Mouse (Mus musculus) kidney, adult 2 months (tissue): ENCODE results near the gene Kcnh7. TPM values are rescaled to one million over a fixed set of nuclear protein-coding genes. Genes with fewer than 3 reads are reported as not detected.

Experiments
- DNase-seq: peaks from one replicate; pipeline ENCODE4 v3.0.0; 2021
- H3K27ac ChIP-seq: fragments of 200-500 bp; 2 replicates; pipeline ENCODE4 v1.5.1; 2012; ENCODE audit warnings: low read depth, low read length, control low read depth, inconsistent platforms; ENCODE audit not compliant: insufficient read depth
- H3K27me3 ChIP-seq: fragments of 200-500 bp; replicated peaks from 2 replicates; pipeline ENCODE4 v1.6.1; 2012; ENCODE audit warnings: mild to moderate bottlenecking, moderate library complexity, low read length, inconsistent platforms; ENCODE audit not compliant: control insufficient read depth, insufficient read depth
- H3K36me3 ChIP-seq: fragments of 200-500 bp; 2 replicates; pipeline ENCODE4 v1.6.1; 2012; ENCODE audit warnings: mild to moderate bottlenecking, moderate library complexity, low read length, inconsistent platforms; ENCODE audit not compliant: control insufficient read depth, insufficient read depth
- H3K4me1 ChIP-seq: fragments of 200-500 bp; 2 replicates; pipeline ENCODE4 v1.6.1; 2011; ENCODE audit warnings: low read length; ENCODE audit not compliant: control insufficient read depth, insufficient read depth
- H3K4me3 ChIP-seq: fragments of 200-500 bp; 2 replicates; pipeline ENCODE4 v1.5.1; 2011; ENCODE audit warnings: mild to moderate bottlenecking, low read depth, low read length, control low read depth; ENCODE audit not compliant: insufficient read depth
- CTCF ChIP-seq: fragments of 200-500 bp; conservative IDR thresholded peaks from 2 replicates; pipeline ENCODE4 v1.5.1; 2011; ENCODE audit warnings: low read depth, mild to moderate bottlenecking, control low read depth, low read length, moderate library complexity, mixed read lengths; ENCODE audit not compliant: insufficient read depth, insufficient read length
- POLR2A ChIP-seq: fragments of 200-500 bp; IDR thresholded peaks from one replicate; pipeline ENCODE4 v1.6.1; 2011; ENCODE audit warnings: low read depth, low read length, control low read depth
- WGBS: fragments of 180-500 bp; shearing (Covaris S2); methylation state at CpG from one replicate; pipeline ENCODE4 v1.1.7; 2018; 5-methylcytosine and 5-hydroxymethylcytosine counted together
- polyA plus RNA-seq: library from polyadenylated mRNA; depleted of rRNA; stranded (reverse); fragments of >200 nt; gene quantifications from 2 replicates; pipeline ENCODE4 v1.2.3, GENCODE M21; 2012

Gene Kcnh7
- polyA plus RNA-seq, 1 experiment = 0.03 TPM

DNA sequence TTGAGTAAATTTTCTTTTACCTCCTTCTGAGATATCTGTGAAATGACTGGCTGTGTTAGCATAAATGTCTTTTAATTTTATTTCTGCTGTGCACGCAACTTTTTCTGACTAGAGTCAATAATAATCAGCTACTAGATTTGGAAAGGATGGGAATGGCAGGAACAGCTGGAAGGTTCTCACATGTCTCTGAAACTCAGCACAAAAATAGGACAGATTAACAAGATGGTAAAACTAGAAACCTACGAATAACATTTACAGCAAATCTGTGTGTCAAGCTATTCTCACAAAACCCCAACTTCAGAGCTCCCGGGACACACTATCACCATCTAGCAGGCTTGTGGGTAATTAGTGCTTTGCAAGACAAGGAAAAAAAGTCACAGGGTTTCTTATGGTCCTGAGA lies 134.2 kb downstream of the Kcnh7 start:
- TF ChIP-seq CTCF (no peak), POLR2A (no peak)
- H3K4me1 ChIP-seq = no peaks in the 10 kb centered on the region
- WGBS = 80% methylated on average over 3 of the region's 3 CpGs
- no peaks in the 10 kb centered on the region for H3K27me3 ChIP-seq
- H3K27ac ChIP-seq = no peak overlapping the region
- no peak overlapping the region for H3K4me3 ChIP-seq
- DNase-seq = no peak
- H3K36me3 ChIP-seq = no peaks in the 10 kb centered on the region

DNA sequence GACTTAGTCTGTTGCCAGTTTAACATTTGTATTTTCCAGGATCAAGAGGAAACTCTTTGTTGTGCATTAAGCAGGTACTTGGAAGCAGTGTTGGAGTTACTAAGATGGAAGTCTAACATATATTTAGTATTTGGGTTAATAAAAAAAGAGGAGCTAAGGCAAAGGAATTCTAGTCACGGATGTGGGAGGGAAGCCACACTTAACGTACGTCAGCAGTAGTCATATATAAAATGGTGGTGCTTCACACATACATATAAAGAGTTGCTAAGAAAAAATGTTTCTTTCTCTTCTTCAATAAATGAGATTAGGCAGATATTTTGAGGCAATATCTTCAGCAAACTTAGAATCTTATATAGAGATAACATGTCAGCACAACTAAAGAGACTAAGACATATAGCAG lies 144.4 kb downstream of the Kcnh7 start:
- Histone ChIP-seq H3K36me3 (no peaks in the 10 kb centered on the region), H3K27ac (no peak overlapping the region), H3K4me1 (no peaks in the 10 kb centered on the region), H3K27me3 (no peaks in the 10 kb centered on the region), H3K4me3 (no peak overlapping the region)
- WGBS = 95% methylated on average over 3 of the region's 3 CpGs
- DNase-seq = no peak
- TF ChIP-seq CTCF (no peak), POLR2A (no peak)

DNA sequence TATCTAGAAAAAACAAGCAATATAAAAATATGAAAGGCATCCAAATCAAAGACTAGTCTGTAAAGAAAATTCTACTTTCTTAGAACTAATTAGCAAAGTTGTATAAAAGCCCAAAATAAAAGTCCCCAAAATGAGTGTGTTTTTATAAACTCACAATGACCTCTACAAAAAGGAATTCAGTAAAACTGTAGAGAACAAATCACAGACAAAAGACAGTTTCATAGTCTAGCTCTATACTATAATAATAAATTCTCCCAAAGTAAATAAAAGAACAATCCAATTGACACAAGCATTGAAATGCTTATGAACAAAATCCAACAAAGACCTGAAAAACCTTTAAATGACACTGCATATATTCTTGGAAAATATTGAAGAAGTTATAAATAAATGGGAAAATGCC lies 169.2 kb downstream of the Kcnh7 start:
- H3K4me1 ChIP-seq = no peaks in the 10 kb centered on the region
- H3K27me3 ChIP-seq = no peaks in the 10 kb centered on the region
- no peak overlapping the region for H3K4me3 ChIP-seq
- no peaks in the 10 kb centered on the region for H3K36me3 ChIP-seq
- H3K27ac ChIP-seq = no peak overlapping the region
- DNase-seq = no peak
- no peak for TF ChIP-seq POLR2A
- TF ChIP-seq CTCF = no peak

DNA sequence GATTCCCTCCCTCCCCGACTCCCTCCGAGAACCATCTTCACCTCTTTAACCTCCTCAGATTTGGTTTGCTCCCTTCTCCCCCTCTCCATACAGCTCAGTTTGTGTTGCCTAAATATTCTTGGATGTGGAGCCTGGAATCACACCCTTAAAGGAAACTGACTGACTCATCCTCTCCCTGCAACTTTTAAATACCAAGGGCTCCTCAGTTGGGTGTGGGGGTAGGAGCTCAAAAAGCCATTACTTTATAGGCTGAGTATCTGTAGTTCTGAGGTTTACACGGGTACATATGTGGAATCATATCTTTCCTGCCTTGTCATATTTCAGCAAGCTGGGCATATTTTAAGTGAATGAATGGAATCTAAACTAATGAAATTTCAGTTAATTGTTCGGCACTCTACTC lies 174.9 kb downstream of the Kcnh7 start:
- H3K4me3 ChIP-seq = no peak overlapping the region

DNA sequence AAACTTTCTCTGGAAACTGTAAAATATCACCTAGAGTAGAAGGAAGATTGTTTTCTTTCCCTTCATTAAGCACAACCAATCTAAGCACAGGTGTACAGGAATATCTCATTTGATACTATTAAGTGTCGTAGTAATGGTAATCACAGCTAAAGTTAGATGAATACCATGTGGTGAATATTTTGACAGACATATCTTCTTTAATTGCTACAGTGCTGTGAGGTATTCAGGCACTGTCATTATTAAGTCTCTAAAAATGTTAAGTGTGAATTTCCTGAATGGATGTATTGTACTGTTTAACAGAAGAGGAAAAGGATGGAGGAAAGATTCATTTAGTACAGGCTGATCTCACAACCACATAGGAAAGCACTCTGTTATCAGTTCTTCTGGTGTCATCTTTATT lies 181.3 kb downstream of the Kcnh7 start:
- H3K27me3 ChIP-seq = no peaks in the 10 kb centered on the region
- no peaks in the 10 kb centered on the region for H3K36me3 ChIP-seq
- H3K27ac ChIP-seq = no peak overlapping the region
- 96% methylated on average over 1 of the region's 1 CpGs for WGBS
- H3K4me1 ChIP-seq = no peaks in the 10 kb centered on the region
- no peak for TF ChIP-seq POLR2A
- TF ChIP-seq CTCF = no peak
- H3K4me3 ChIP-seq = no peak overlapping the region
- no peak for DNase-seq

More for the DNA sequence above, 174.9 kb downstream of the Kcnh7 start:
- WGBS = 86% methylated on average over 4 of the region's 4 CpGs
- no peaks in the 10 kb centered on the region for H3K4me1 ChIP-seq
- no peaks in the 10 kb centered on the region for H3K36me3 ChIP-seq
- TF ChIP-seq POLR2A (no peak), CTCF (no peak)
- H3K27me3 ChIP-seq = no peaks in the 10 kb centered on the region
- DNase-seq = no peak
- no peak overlapping the region for H3K27ac ChIP-seq

DNA sequence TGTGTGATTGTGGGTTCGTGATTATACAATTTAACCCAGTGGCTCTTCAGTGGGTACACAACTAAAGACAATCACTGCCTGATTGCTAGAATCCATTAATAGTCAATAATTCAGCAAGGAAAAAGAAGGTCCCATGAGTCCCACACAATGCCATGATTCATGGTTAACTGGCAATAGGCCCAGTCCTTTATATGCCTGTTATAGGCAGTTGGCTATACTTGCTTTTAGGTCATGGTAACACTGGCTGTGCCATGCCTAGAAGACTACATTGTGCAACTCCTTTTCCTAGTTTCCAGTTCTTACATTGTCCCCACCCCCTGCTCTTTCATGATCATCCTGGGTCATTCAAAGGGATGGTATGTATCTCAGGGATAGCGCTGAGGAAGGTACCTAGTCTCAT lies 186.4 kb downstream of the Kcnh7 start:
- TF ChIP-seq CTCF = no peak
- no peak for TF ChIP-seq POLR2A
- WGBS = 89% methylated on average over 2 of the region's 2 CpGs

DNA sequence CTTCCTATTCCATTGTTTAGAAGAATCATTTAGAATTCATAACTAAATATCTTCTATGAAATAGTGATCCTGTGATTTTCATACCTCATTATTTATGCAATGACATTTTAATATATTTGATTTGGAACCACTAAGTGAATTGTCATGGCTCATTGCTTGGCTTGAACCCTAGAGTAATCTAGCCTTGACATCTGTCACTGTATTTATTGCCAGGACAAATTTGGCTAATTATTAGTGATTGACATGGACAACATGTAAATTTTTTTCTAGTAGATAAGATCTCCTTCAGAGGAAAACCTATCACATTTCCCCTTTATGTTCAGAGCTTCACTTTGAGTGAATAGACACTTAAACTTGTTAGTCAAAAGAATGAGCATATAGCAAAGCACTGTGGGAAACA lies 195.5 kb downstream of the Kcnh7 start:
- no peaks in the 10 kb centered on the region for H3K36me3 ChIP-seq
- H3K4me3 ChIP-seq = no peak overlapping the region
- no peak for DNase-seq
- H3K4me1 ChIP-seq = no peaks in the 10 kb centered on the region
- H3K27ac ChIP-seq = no peak overlapping the region
- TF ChIP-seq POLR2A = no peak
- no peak for TF ChIP-seq CTCF
- no peaks in the 10 kb centered on the region for H3K27me3 ChIP-seq

More for the DNA sequence above, 186.4 kb downstream of the Kcnh7 start:
- DNase-seq = no peak
- Histone ChIP-seq H3K4me3 (no peak overlapping the region), H3K27ac (no peak overlapping the region), H3K27me3 (no peaks in the 10 kb centered on the region), H3K4me1 (no peaks in the 10 kb centered on the region), H3K36me3 (no peaks in the 10 kb centered on the region)

DNA sequence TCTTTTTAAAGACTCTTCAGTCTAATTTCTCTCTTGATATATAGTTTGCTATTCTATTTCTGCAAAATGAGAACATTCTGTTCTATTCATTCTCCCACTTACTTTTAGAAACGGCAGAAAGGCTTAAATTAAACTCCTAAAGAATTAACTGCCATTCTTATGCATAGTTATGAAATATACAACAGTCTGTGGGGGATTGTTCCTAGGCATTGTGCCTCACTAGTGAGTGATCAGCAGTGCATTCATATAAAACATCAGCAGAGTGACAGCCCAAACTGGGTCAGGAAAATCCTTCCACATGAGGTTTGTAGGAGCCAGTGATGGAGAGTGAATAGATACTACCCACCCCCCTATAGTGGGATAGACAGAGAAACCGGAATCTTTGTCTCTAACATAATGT lies 200.2 kb downstream of the Kcnh7 start:
- H3K4me3 ChIP-seq = no peak overlapping the region
- WGBS = 61% methylated on average over 2 of the region's 2 CpGs
- no peak for DNase-seq
- H3K27me3 ChIP-seq = no peaks in the 10 kb centered on the region
- no peaks in the 10 kb centered on the region for H3K36me3 ChIP-seq
- no peaks in the 10 kb centered on the region for H3K4me1 ChIP-seq
- H3K27ac ChIP-seq = no peak overlapping the region
- no peak for TF ChIP-seq POLR2A
- TF ChIP-seq CTCF = no peak
